Mouse (Mus musculus): ENCODE data around the gene Gstp3. TPM values are rescaled to one million over a fixed set of nuclear protein-coding genes. Genes with fewer than 3 reads are reported as not detected.
A peak's percentile ranks its signal among the peaks of the same experiment; 100 is the strongest.

The Gstp3 gene
- polyA plus RNA-seq, 1 experiment: not detected

DNA sequence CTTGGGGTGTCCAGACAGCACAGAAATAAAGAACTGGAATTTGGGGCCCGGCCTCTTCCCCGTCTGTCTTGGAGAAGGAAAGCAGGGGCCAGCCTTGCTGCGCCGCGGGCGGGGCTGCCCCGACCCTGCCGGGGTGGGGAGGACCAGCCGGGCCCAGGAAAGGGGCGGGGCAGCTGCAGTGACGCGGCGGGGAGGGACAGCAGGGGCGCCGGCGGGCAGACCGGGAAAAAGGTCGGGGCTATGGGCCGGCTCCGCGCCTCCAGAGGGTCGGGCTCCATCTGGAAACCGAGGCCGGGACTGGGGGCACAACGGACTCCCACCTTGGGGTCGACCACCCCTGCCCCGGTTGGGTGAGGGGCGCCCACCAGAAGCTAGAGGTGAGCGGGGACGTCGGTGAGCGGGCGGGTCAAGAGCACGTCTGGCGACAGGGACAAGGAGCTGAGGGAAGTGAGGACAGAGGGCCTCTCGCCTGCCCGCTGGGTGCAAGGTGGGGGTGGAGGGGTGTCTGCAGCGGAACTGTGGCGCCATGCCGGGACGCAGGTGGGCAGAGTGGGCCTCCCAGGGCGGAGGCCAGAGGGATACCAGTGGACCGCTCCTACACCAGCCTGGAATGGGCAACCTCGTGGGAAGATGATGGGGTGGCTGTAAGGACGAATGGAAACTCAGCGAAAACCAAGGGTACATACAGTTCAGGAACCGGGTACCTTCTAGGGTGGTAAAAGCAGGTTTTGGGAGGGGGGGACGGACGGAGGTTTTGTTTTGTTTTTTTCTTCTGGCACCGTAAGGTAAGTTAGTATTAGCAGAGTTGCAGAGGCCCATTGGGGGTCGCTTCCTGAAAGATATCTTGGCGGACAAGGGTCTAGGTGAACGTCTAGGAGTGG lies 40.7 kb upstream of the Gstp3 start, which contains the start of gene Pitpnm1:
TSS of gene Pitpnm1 (plus strand) at position 162 of the 881 bp plus-strand sequence.
- TF ChIP-seq CTCF (IDR thresholded peaks at IDR 0.05; ENCODE audit: extremely low read depth, insufficient read depth, low read length): no peak
- Histone ChIP-seq H3K27ac (ENCODE audit: insufficient read depth, low read length) (peak within 1 kb of the TSS; percentile 87), H3K4me1 (ENCODE audit: control insufficient read depth, insufficient read depth, low read length) (no peaks in the 10 kb centered on the region), H3K4me3 (ENCODE audit: insufficient read depth, low read length) (peak within 1 kb of the TSS; percentile 95)

DNA sequence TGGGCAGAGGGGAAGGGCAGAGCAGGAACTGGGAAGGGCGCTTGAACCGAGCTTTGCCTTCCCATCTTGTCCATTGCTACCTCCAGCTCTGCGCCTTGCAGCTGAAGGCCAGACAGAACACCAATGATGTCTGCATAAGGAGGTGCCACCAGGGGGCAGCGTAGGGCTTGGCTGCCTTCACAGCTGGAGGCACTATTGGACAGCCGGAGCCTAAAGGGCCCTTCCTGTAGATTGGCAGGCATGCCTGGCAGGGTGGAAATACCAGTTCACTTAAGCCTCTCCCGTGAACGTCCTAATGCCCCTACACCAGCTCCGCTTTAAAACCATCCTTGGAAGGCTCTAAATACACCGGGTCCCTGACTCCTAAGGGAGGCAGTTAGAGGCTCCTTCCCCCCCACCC lies 39.7 kb upstream of the Gstp3 start:
- H3K4me1 ChIP-seq (ENCODE audit: control insufficient read depth, insufficient read depth, low read length): no peaks in the 10 kb centered on the region
- TF ChIP-seq POLR2A (IDR thresholded peaks at IDR 0.05; ENCODE audit: extremely low read depth, insufficient read depth, low read length) (no peak; the same call in 1 of the 2 replicates), CTCF (IDR thresholded peaks at IDR 0.05; ENCODE audit: extremely low read depth, insufficient read depth, low read length) (peak; percentile 86)
- H3K4me3 ChIP-seq (ENCODE audit: insufficient read depth, low read length): no peak overlapping the region; the same call in 1 of the 2 replicates
- H3K27ac ChIP-seq (ENCODE audit: insufficient read depth, low read length): no peak overlapping the region

DNA sequence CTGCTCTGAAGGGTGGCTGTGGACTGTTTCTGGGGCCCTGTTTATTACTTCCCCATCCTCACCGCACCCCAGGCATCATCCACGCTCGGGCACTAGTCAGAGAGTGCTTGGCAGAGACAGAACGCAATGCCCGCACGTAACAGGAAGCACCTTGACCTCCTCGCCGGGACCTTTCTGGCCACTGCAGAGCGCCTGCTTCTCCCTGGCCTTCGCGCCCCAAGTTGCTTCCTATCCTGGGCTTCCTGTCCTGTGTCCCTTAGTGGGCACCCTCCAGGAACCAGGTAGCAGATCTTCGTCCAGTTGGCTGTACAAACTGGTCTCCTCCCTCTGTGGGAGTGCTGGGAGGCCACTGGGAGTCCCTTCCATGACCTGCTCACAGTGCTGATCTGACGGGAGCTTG lies 39.1 kb upstream of the Gstp3 start:
- no peak for TF ChIP-seq CTCF (IDR thresholded peaks at IDR 0.05; ENCODE audit: extremely low read depth, insufficient read depth, low read length)
- no peak for TF ChIP-seq POLR2A (IDR thresholded peaks at IDR 0.05; ENCODE audit: extremely low read depth, insufficient read depth, low read length)
- Histone ChIP-seq H3K27ac (ENCODE audit: insufficient read depth, low read length) (no peak overlapping the region), H3K4me1 (ENCODE audit: control insufficient read depth, insufficient read depth, low read length) (no peaks in the 10 kb centered on the region), H3K4me3 (ENCODE audit: insufficient read depth, low read length) (no peak overlapping the region)

DNA sequence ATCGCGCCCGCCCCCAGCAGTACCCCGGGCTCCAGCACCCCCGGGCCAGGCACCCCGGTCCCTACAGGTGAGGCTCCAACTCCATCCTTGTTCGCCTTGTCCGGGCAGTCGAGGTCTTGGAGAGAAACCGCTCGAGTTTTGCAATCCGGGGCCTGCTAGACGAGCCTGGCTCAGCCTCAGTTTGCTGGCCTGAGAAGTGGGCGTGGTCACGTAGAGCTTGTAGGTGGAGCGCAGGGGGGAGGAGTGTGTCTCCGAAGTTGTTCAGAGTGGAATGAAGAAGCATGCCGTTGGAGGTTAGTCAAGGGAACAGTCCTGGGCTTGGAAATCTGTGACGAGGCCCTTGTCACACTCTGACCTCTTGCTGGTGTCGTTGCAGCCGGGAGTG lies 38.1 kb upstream of the Gstp3 start:
- no peak for TF ChIP-seq POLR2A (IDR thresholded peaks at IDR 0.05; ENCODE audit: extremely low read depth, insufficient read depth, low read length)
- no peak for TF ChIP-seq CTCF (IDR thresholded peaks at IDR 0.05; ENCODE audit: extremely low read depth, insufficient read depth, low read length)
- peak overlapping the region; percentile 52 for H3K4me3 ChIP-seq (ENCODE audit: insufficient read depth, low read length)
- H3K27ac ChIP-seq (ENCODE audit: insufficient read depth, low read length): no peak overlapping the region
- H3K4me1 ChIP-seq (ENCODE audit: control insufficient read depth, insufficient read depth, low read length): no peaks in the 10 kb centered on the region

DNA sequence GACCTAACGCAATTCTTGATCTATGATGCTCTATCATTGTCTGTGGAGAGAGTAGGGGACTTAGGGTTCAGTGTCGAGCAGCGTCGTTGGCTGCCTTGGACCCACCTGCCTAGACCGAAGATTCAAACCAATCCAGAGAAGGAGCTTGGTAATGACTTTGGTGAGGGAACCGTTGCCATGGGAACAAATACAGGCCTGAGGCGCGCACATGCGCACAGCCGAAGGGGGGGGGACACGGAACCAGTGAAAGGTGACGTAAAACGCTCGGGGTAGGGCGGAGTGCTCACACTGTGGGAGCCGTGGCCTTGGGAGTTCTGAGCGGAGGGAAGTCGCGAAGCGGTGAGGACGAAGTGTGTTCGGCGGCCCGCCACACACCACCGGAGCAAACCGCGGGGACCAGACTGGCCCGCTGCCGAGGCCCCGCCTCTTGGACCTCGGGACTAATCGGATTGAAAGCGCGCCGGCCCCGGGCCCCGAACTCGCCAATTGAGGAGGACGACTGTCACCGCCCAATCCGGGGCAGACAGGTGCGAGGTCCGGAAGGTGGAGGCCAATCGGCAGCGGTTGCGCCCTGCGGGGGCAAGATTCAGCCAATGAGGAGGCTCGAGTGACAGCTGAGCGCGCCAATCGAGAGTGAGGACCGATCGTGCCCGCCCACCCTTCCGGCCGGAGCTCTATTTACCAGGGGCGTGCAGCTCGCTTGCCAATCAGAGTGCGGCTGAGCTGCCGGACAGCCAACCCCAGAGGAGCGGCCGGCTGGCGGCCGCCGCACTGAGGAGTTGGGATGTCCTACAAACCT lies 37.5 kb upstream of the Gstp3 start, which contains the start of gene Cdk2ap2:
TSS of gene Cdk2ap2 (plus strand) at position 541 of the 799 bp plus-strand sequence.
- Histone ChIP-seq H3K4me3 (ENCODE audit: insufficient read depth, low read length) (peak within 1 kb of the TSS; percentile 52), H3K4me1 (ENCODE audit: control insufficient read depth, insufficient read depth, low read length) (no peaks in the 10 kb centered on the region), H3K27ac (ENCODE audit: insufficient read depth, low read length) (peak within 1 kb of the TSS; percentile 79)
- TF ChIP-seq POLR2A (IDR thresholded peaks at IDR 0.05; ENCODE audit: extremely low read depth, insufficient read depth, low read length): peak; percentile 86
- no peak for TF ChIP-seq CTCF (IDR thresholded peaks at IDR 0.05; ENCODE audit: extremely low read depth, insufficient read depth, low read length)

DNA sequence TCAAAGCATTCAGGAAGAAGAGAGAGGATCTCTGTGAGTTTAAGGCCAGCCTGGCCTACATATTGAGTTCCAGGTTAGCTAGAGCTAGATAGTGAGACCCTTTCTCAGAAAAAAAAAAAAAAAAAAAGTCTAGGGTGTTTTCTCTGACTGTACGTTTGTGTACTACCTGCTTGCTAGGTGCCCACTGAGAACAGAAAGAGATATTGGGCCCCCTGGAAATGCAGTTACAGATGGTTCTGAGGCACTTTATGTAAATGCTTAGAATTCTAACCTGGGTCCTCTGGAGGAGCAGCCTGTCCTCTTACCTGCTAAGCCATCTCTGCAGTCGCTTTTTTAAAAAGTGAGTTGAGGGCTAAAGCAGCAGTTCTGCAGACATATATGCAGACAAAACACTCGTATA lies 36.4 kb upstream of the Gstp3 start:
- H3K4me3 ChIP-seq (ENCODE audit: insufficient read depth, low read length): no peak overlapping the region
- TF ChIP-seq POLR2A (IDR thresholded peaks at IDR 0.05; ENCODE audit: extremely low read depth, insufficient read depth, low read length): no peak
- TF ChIP-seq CTCF (IDR thresholded peaks at IDR 0.05; ENCODE audit: extremely low read depth, insufficient read depth, low read length): no peak
- no peaks in the 10 kb centered on the region for H3K4me1 ChIP-seq (ENCODE audit: control insufficient read depth, insufficient read depth, low read length)
- no peak overlapping the region for H3K27ac ChIP-seq (ENCODE audit: insufficient read depth, low read length)

DNA sequence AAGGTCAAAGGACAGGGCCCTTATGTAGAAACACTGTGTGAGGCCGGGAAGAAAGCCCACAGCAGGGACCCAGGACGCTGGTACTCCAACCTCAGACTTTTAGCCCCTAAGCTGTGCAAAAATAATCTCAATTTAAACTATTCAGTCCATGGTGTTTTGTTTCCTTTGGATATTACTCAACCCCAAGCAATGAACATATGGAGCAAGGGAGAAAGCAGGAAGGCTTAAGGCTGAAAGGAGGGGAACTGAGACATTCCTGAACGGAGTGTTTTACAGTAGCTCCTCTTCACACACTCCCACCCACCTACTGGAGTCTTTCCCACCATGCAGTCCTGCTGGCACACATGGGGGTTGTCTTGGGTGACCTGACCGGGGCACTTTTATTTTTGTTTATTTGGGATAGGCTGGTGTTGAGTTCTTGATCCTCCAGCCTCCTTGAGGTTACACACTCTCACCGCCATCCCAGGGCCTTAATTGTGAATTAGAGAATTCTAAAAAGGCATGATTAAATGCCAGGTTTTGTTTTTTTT lies 35.5 kb upstream of the Gstp3 start:
- TF ChIP-seq POLR2A (IDR thresholded peaks at IDR 0.05; ENCODE audit: extremely low read depth, insufficient read depth, low read length) (no peak), CTCF (IDR thresholded peaks at IDR 0.05; ENCODE audit: extremely low read depth, insufficient read depth, low read length) (no peak)
- no peaks in the 10 kb centered on the region for H3K4me1 ChIP-seq (ENCODE audit: control insufficient read depth, insufficient read depth, low read length)
- no peak overlapping the region for H3K4me3 ChIP-seq (ENCODE audit: insufficient read depth, low read length)
- no peak overlapping the region for H3K27ac ChIP-seq (ENCODE audit: insufficient read depth, low read length)

DNA sequence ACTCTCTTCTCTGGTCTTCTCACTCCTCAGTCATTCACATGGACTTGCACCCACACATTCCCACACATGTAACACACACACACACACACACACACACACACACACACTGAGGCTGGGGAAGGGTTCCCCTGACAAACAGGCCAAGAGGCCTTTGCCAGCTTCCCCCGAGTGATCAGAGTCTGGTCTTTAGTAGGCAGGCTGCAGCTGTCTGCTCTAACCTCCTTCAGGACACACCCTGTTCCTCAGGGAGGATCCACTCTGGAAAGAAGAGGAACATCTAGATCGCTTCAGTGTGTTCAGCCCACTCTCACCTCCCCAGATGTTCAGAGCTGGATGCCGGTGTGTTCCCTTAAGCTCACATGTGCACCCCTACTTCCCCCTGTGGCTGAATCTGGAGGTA lies 35.0 kb upstream of the Gstp3 start:
- Histone ChIP-seq H3K4me3 (ENCODE audit: insufficient read depth, low read length) (no peak overlapping the region), H3K27ac (ENCODE audit: insufficient read depth, low read length) (no peak overlapping the region), H3K4me1 (ENCODE audit: control insufficient read depth, insufficient read depth, low read length) (no peaks in the 10 kb centered on the region)
- TF ChIP-seq CTCF (IDR thresholded peaks at IDR 0.05; ENCODE audit: extremely low read depth, insufficient read depth, low read length) (no peak), POLR2A (IDR thresholded peaks at IDR 0.05; ENCODE audit: extremely low read depth, insufficient read depth, low read length) (no peak)

DNA sequence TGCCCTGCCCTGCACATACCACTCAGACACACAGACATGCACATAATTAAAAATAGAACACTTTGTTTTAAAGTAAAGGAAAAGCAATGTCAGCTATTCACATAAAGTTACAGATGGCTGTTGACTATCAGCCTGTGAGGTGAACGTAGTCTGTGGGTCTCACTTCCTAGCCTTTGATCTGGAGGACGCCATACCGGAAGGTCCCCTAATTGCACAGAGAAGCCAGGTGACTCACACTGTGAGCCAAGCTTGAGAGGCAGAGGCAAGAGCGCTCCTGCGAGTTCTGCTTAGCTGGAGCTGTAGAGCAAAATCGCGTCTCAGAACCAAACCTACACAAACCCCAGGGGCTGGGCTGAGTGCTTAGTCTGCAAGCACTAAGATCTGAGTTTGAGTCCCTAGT lies 34.4 kb upstream of the Gstp3 start:
- Histone ChIP-seq H3K4me1 (ENCODE audit: control insufficient read depth, insufficient read depth, low read length) (no peaks in the 10 kb centered on the region), H3K4me3 (ENCODE audit: insufficient read depth, low read length) (no peak overlapping the region), H3K27ac (ENCODE audit: insufficient read depth, low read length) (no peak overlapping the region)
- TF ChIP-seq CTCF (IDR thresholded peaks at IDR 0.05; ENCODE audit: extremely low read depth, insufficient read depth, low read length) (no peak), POLR2A (IDR thresholded peaks at IDR 0.05; ENCODE audit: extremely low read depth, insufficient read depth, low read length) (no peak)
